Mouse (Mus musculus): ENCODE results near the gene Gm3252. TPM values are rescaled to one million over a fixed set of nuclear protein-coding genes. Genes with fewer than 3 reads are reported as not detected.
"Not testable (repeated sequence)": the region's sequence is repeated elsewhere in the genome, so short reads cannot be mapped to it uniquely, and the experiment has no call there.

The Gm3252 gene
- polyA plus RNA-seq (2016; fragmentation: Nextera tagmentation; extraction: Ambion mirVana): not detected in 2 replicates

- not testable (repeated sequence) for H3K36me3 ChIP-seq; H3K4me1 ChIP-seq; ATAC-seq; H3K9me3 ChIP-seq (replicated peaks); H3K27ac ChIP-seq; H3K4me3 ChIP-seq; H3K27me3 ChIP-seq (replicated peaks); H3K9ac ChIP-seq
- H3K4me2 ChIP-seq: peak within 1 kb of the TSS; percentile 14; the same call in 1 of the 2 replicates
- WGBS (ENCODE audit: insufficient replicate concordance): 2% methylated on average over 4 of the region's 47 CpGs
Observed at GRCm38 (mm10) chr14:4726038-4726880, at the start of gene Gm3252. Gene Gm3252 (plus strand): TSS chr14:4726775.

GRCm38 (mm10) chr14:4708938-4709337 is 17.6 kb upstream of the Gm3252 start, which contains the start of gene Gm7876:
Gene Gm7876 (plus strand): TSS chr14:4709238.
- not testable (repeated sequence) for H3K4me3 ChIP-seq; H3K27me3 ChIP-seq (replicated peaks); H3K36me3 ChIP-seq; H3K9ac ChIP-seq; H3K9me3 ChIP-seq (replicated peaks); H3K4me1 ChIP-seq; H3K27ac ChIP-seq; H3K4me2 ChIP-seq; ATAC-seq
- 77% methylated on average over 1 of the region's 2 CpGs for WGBS (ENCODE audit: insufficient replicate concordance)

GRCm38 (mm10) chr14:4776037-4776436 is 49.5 kb downstream of the Gm3252 start, which contains the start of gene Gm9602:
Gene Gm9602 (plus strand): TSS chr14:4776337.
- WGBS (ENCODE audit: insufficient replicate concordance): 78% methylated on average over 1 of the region's 2 CpGs
- H3K36me3 ChIP-seq; H3K4me2 ChIP-seq; H3K9me3 ChIP-seq (replicated peaks); ATAC-seq; H3K9ac ChIP-seq; H3K4me1 ChIP-seq; H3K27me3 ChIP-seq (replicated peaks); H3K4me3 ChIP-seq; H3K27ac ChIP-seq: not testable (repeated sequence)

Other genes with a start within 250 kb of the Gm3252 start
- not detected in 2 replicates for gene Gm3182, start 245.0 kb upstream of the Gm3252 start, polyA plus RNA-seq (2016; fragmentation: Nextera tagmentation; extraction: Ambion mirVana)
- not detected in 2 replicates for gene Gm3047, start 171.4 kb upstream of the Gm3252 start, polyA plus RNA-seq (2016; fragmentation: Nextera tagmentation; extraction: Ambion mirVana)
- not detected in 2 replicates for gene Gm8159, start 94.4 kb upstream of the Gm3252 start, polyA plus RNA-seq (2016; fragmentation: Nextera tagmentation; extraction: Ambion mirVana)
- gene Gm3239, start 62.6 kb upstream of the Gm3252 start, polyA plus RNA-seq (2016; fragmentation: Nextera tagmentation; extraction: Ambion mirVana): not detected in 2 replicates
- not detected in 2 replicates for gene Gm7876, start 17.5 kb upstream of the Gm3252 start, polyA plus RNA-seq (2016; fragmentation: Nextera tagmentation; extraction: Ambion mirVana)
- not detected in 2 replicates for gene Gm9602, start 49.6 kb downstream of the Gm3252 start, polyA plus RNA-seq (2016; fragmentation: Nextera tagmentation; extraction: Ambion mirVana)
- not detected in 2 replicates for gene Gm3269, start 111.3 kb downstream of the Gm3252 start, polyA plus RNA-seq (2016; fragmentation: Nextera tagmentation; extraction: Ambion mirVana)
- 0.43 TPM in 1 of 2 replicates, not detected in the other for gene Gm3264, start 128.8 kb downstream of the Gm3252 start, polyA plus RNA-seq (2016; fragmentation: Nextera tagmentation; extraction: Ambion mirVana)
- not detected in 2 replicates for gene Gm3278, start 165.6 kb downstream of the Gm3252 start, polyA plus RNA-seq (2016; fragmentation: Nextera tagmentation; extraction: Ambion mirVana)